Mouse (Mus musculus) olfactory bulb, adult 2 months (tissue): ENCODE measurements around the gene Gm13057. TPM values are rescaled to one million over a fixed set of nuclear protein-coding genes. Genes with fewer than 3 reads are reported as not detected.
"Not testable (repeated sequence)": the region's sequence is repeated elsewhere in the genome, so short reads cannot be mapped to it uniquely, and the experiment has no call there.

Experiments used
- H3K27ac ChIP-seq: fragments of 200-500 bp; 2 replicates; pipeline ENCODE4 v1.5.1; 2012; ENCODE audit warnings: low read depth, low read length; ENCODE audit not compliant: insufficient read depth
- H3K4me1 ChIP-seq: fragments of 200-500 bp; 2 replicates; pipeline ENCODE4 v1.6.1; 2012; ENCODE audit warnings: low read length; ENCODE audit not compliant: control insufficient read depth, insufficient read depth
- H3K4me3 ChIP-seq: fragments of 200-500 bp; 2 replicates; pipeline ENCODE4 v1.5.1; 2012; ENCODE audit warnings: mild to moderate bottlenecking, low read depth, low read length, moderate library complexity; ENCODE audit not compliant: insufficient read depth
- CTCF ChIP-seq: fragments of 200-500 bp; IDR thresholded peaks from 2 replicates; pipeline ENCODE4 v1.5.1; 2012; ENCODE audit warnings: low read depth, mild to moderate bottlenecking, low read length, moderate library complexity; ENCODE audit not compliant: insufficient read depth
- POLR2A ChIP-seq: fragments of 200-500 bp; IDR thresholded peaks from 2 replicates; pipeline ENCODE4 v1.6.1; 2012; ENCODE audit warnings: mild to moderate bottlenecking, low read depth, low read length, moderate library complexity; ENCODE audit not compliant: insufficient read depth
- WGBS: fragments of 180-500 bp; shearing (Covaris S2); methylation state at CpG from one replicate; pipeline ENCODE4 v1.1.7; 2018; 5-methylcytosine and 5-hydroxymethylcytosine counted together
- polyA plus RNA-seq: library from polyadenylated mRNA; stranded (reverse); fragments of >200 nt; gene quantifications from 2 replicates; pipeline ENCODE4 v1.2.4, GENCODE M21; 2012; ENCODE audit warnings: low replicate concordance; ENCODE audit not compliant: missing spikeins, insufficient read depth, insufficient read length

Gene Gm13057
- not detected in 2 replicates for polyA plus RNA-seq

GRCm38 (mm10) chr4:143551400-143551799, at the start of gene Gm13057, which contains the start of gene BC080695:
TSS of gene Gm13057 (plus strand) at chr4:143551709.
TSS of gene BC080695 (plus strand) at chr4:143551700.
- WGBS: no CpG with 5 or more reads among the region's 3 CpGs
- not testable (repeated sequence) for H3K4me1 ChIP-seq, H3K4me3 ChIP-seq, H3K27ac ChIP-seq

DNA sequence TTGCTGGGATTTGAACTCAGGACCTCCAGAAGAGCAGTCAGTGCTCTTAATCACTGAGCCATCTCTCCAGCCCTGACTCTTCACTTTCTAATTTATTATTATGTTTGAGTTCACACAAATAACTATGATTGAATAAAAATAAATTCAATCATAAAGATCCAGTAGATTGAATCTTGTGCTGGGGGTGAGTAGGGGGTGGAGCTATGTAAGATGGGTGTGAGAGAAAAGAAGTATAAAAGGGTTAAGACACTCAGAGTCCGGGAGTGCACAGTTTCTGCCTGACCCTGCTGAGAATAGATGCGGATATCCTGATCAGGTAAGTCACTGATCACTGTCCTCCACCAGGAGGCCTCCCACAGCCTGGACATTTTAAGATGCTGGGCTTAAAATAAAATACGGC, 40.5 kb upstream of the Gm13057 start, which contains the start of gene Gm13043:
Gene Gm13043, plus strand, starts transcription at position 301 of the 400 bp plus-strand sequence.
- 82% methylated on average over 3 of the region's 3 CpGs for WGBS
- TF ChIP-seq CTCF (no peak), POLR2A (no peak)
- H3K27ac ChIP-seq: no peak within 1 kb of the TSS
- no peak within 1 kb of the TSS for H3K4me3 ChIP-seq
- H3K4me1 ChIP-seq: no peaks in the 10 kb centered on the region

DNA sequence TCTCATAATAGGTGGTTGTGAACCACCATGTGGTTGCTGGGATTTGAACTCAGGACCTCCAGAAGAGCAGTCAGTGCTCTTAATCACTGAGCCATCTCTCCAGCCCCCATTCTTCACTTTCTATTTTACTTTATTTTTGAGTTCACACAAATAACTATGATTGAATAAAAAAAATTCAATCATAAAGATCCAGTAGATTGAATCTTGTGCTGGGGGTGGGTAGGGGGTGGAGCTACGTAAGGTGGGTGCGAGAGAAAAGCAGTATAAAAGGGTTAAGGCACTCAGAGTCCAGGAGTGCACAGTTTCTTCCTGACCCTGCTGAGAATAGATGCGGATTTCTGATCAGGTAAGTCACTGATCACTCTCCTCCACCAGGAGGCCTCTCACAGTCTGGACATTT, 15.9 kb upstream of the Gm13057 start, which contains the start of gene Gm13040:
Gene Gm13040, plus strand, starts transcription at position 301 of the 400 bp plus-strand sequence.
- no CpG with 5 or more reads among the region's 3 CpGs for WGBS
- not testable (repeated sequence) for H3K27ac ChIP-seq, H3K4me3 ChIP-seq, H3K4me1 ChIP-seq

Other genes starting within 250 kb of the Gm13057 start
- not detected in 2 replicates for gene Lrrc38, start 202.0 kb upstream of the Gm13057 start, polyA plus RNA-seq
- gene Pramel1, start 157.3 kb upstream of the Gm13057 start, polyA plus RNA-seq: not detected in 2 replicates
- gene Pramef8, start 139.3 kb upstream of the Gm13057 start, polyA plus RNA-seq: not detected in 2 replicates
- gene Oog4, start 101.4 kb upstream of the Gm13057 start, polyA plus RNA-seq: not detected in 2 replicates
- gene Gm13043, start 40.4 kb upstream of the Gm13057 start, polyA plus RNA-seq: not detected in 2 replicates
- gene Gm13040, start 15.8 kb upstream of the Gm13057 start, polyA plus RNA-seq: not detected in 2 replicates
- not detected in 2 replicates for gene BC080695, start within 50 bp of the Gm13057 start, polyA plus RNA-seq
- gene Gm13083, start 63.3 kb downstream of the Gm13057 start, polyA plus RNA-seq: not detected in 2 replicates
- gene Gm13088, start 105.5 kb downstream of the Gm13057 start, polyA plus RNA-seq: not detected in 2 replicates
- gene Gm13089, start 151.0 kb downstream of the Gm13057 start, polyA plus RNA-seq: not detected in 2 replicates
- gene Gm13078, start 167.7 kb downstream of the Gm13057 start, polyA plus RNA-seq: not detected in 2 replicates
- not detected in 2 replicates for gene Gm13023, start 237.6 kb downstream of the Gm13057 start, polyA plus RNA-seq